Mouse (Mus musculus) erythroblast, adult 5-6 weeks (primary cell): ENCODE results near the gene Psmb9. TPM values are rescaled to one million over a fixed set of nuclear protein-coding genes. Genes with fewer than 3 reads are reported as not detected.

Experiments used
- ATAC-seq: replicated peaks from 2 replicates; pipeline ENCODE4 v1.8.0; 2016; ENCODE audit warnings: moderate number of reproducible peaks, mild to moderate bottlenecking, moderate TSS enrichment, inconsistent platforms; ENCODE audit not compliant: poor library complexity, low FRiP score, severe bottlenecking
- total RNA-seq, 2 experiments: library from RNA; stranded (forward) in 1 of 2; stranded (reverse) in 1 of 2; fragments of 150-400 nt in 1 of 2; fragments of 200-764, 138-1000 nt in 1 of 2; gene quantifications; 2 replicates each; pipeline versions ENCODE4 v1.2.3 to v1.2.4; 2015 to 2017; ENCODE audit warnings: low replicate concordance in 2 of 2

Psmb9 gene
- total RNA-seq, 2 experiments from 2014 or later, result 17.2 to 55.0 TPM

GRCm38 (mm10) chr17:34207456-34207855 lies 19.9 kb upstream of the Psmb9 start:
- ATAC-seq, result no peak

DNA sequence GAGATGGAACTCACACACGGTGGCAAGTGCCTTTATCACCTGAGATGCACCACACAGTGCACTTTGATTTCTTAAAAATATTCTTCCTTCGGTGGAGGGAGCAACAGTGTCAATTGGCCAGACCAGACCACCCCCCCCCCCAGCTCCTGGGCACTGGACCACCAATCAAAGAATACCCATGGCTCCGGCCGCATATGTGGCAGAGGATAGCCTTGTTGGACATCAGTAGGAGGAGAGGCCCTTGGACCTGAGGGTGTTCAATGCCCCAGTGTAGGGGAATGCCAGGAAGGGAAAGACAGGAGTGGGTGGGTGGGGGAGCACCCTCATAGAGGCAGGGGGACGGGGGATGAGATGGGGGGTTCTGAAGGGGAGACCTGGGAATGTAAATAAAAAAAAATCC lies 19.2 kb upstream of the Psmb9 start:
- no peak for ATAC-seq

GRCm38 (mm10) chr17:34205746-34206176 lies 18.2 kb upstream of the Psmb9 start:
- ATAC-seq, result peak; percentile 78

DNA sequence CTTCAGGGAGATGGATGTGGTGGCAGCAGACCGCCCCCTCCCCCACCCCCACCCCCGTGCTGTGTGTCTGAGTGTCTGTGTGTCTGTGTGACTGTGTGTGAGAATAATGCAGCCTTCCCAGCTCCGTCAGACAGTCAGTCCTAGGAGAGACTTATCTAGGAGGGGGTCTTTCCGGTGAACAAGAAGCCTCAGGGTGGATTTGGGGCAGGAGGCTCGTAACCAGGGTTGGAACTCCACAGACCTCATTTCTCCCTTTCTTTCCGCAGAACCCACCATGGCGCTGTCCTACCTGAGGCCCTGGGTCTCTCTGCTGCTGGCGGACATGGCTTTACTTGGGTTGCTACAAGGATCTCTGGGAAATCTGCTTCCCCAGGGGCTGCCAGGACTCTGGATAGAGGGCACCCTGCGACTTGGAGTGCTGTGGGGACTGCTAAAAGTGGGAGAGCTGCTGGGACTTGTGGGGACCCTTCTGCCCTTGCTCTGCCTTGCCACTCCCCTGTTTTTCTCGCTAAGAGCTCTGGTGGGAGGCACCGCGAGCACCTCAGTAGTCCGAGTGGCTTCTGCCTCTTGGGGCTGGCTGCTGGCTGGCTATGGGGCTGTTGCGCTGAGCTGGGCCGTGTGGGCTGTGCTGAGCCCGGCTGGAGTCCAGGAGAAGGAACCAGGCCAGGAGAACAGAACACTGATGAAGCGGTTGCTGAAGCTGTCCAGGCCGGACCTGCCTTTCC lies 17.6 kb upstream of the Psmb9 start:
- peak; percentile 45 for ATAC-seq

DNA sequence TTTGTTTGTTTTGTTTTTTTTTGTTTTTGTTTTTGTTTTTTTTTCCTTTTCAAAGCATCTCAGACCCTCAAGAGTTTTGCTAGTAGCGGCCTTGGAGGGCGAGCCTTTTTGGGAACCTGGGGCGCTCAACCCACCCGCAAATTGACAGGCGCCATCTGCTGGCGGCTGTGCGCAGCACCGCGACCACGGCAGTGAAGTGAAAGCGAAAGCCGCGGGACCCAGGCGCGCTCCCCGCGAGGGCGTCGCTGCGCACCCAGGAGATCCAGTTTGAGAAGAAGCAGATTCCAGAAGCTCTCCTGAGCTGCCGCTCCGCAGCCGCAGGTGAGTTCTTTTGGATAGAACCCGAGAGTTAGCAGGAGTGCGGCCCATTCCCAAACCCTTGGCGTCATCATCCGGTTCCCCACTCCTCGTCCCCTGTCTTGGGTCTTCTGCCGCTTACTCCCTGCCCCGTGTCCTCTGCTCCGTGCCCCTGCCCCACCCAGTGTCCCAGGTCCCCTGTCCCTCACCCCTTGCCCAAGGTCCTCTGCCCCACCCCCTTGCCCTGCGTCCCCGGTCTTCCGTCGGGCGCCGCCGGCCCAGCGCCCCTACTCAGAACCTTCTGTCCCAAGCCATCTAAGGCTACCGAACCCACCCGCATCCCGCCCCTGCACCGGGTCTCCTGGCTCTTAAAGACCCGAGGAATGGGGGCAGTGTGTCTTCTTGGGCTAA lies 16.9 kb upstream of the Psmb9 start:
- peak; percentile 81 for ATAC-seq

GRCm38 (mm10) chr17:34203444-34203843 lies 15.9 kb upstream of the Psmb9 start, which contains the start of gene Tap2:
Gene Tap2 (plus strand): TSS chr17:34203527.
- no peak for ATAC-seq

- ATAC-seq, result no peak
These were observed 15.3 kb upstream of the Psmb9 start for GRCm38 (mm10) chr17:34202760-34203442.

DNA sequence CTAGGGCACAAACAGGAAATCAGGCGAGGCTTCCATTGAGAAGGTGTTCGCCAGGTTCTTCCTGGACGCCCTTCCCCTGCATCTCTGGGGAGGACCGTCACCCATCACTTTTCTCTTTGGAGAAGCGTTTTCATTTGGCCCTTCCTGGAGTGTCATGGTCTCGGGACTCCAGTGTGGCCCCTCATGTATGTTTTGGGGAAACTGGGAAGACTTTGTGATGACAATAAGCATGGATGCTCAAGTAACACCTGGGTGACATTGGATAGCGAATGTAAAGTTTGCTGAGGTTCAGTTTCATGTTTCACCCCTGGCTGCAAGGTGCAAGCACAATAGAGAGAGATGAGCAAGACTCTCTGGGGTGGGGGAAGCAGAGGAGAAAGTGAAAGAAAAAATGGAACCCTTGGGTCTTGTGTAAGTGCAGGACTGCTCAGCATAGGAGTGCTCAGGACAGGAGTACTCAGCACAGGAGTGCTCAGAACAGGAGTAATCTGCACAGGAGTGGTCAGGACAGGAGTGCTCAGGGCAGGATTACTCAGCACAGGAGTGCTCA lies 14.0 kb upstream of the Psmb9 start:
- ATAC-seq, result no peak

GRCm38 (mm10) chr17:34200772-34201505 lies 13.4 kb upstream of the Psmb9 start:
- no peak for ATAC-seq

GRCm38 (mm10) chr17:34200047-34200446 lies 12.5 kb upstream of the Psmb9 start:
- no peak for ATAC-seq

- ATAC-seq, result no peak
These were observed 11.6 kb upstream of the Psmb9 start for GRCm38 (mm10) chr17:34199050-34199619.

DNA sequence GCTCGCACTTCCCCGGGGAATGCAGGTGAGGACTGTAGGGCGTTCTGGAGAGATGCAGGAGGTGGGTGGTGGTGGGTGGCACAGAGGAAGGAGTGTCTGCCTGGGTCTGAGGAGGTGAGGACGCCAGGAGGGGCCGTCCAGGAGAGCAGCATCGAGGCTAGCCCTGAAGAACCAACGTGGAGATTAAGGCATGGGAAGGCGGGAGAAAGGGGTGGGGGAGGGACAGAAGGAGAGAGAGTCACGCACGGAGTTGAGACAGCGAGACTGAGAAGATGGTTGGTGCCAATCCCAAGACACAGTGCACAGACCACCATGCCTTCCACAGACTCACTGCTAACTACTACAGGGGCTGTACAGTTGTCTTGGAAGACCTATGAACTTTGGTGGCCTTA lies 11.0 kb upstream of the Psmb9 start:
- ATAC-seq, result no peak

- ATAC-seq, result no peak
These were observed 10.4 kb upstream of the Psmb9 start for GRCm38 (mm10) chr17:34197904-34198520.

DNA sequence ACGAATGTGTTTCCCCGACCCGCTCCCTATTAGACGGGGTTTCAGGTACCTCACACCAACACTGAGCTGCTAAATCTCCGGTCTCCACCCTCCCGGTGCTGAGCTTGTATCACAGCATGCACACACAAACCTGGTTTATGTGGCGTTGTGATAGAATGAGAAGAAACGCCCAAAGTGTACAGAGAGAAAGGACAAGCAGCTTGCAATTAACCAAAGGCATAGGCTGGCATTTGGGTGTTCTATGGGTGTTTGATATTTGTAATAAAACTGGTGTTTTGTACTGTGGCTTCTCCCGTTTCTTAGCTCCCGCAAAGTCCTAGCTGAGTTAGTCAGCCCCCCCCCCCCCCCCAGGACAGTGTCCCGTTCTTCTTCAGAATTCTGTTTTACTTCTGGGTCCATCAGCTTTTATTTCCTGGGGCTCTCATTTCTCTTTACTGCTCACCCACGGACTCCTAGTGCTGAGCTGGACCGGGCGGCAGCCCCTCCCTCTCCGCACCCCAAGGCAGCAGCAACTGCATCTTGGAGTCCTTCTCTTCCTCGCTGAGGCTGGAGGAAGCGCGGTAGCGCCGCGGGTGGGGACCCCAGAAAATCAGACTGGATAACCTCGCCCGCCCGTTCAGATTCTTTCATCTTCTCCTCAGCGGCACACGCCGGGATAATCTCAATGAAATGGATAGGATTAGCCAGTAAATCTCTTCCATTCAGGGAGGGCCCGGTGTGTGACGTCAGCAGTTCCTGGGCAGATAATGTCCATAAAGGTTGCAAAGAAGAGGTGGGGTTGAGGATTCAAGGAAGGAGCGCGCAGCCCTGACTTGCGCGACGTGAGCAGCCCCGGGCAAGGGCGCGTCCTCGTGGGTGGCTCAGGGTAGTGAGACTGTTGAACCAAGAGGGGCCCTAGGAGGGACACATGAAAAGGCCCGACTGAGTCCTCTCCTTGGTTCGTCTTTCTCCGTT lies 9.7 kb upstream of the Psmb9 start, which contains the start of gene Psmb8:
Psmb8 (plus strand) TSS at position 781 of the 954 bp plus-strand sequence.
- ATAC-seq, result 0 out of 2 replicates have a peak, but pooled peaks have one; percentile 9

GRCm38 (mm10) chr17:34196491-34196890 lies 8.9 kb upstream of the Psmb9 start:
- no peak for ATAC-seq

- no peak for ATAC-seq
These were observed 7.2 kb upstream of the Psmb9 start for GRCm38 (mm10) chr17:34194723-34195122.

GRCm38 (mm10) chr17:34193468-34193867 lies 5.9 kb upstream of the Psmb9 start:
- ATAC-seq, result no peak

DNA sequence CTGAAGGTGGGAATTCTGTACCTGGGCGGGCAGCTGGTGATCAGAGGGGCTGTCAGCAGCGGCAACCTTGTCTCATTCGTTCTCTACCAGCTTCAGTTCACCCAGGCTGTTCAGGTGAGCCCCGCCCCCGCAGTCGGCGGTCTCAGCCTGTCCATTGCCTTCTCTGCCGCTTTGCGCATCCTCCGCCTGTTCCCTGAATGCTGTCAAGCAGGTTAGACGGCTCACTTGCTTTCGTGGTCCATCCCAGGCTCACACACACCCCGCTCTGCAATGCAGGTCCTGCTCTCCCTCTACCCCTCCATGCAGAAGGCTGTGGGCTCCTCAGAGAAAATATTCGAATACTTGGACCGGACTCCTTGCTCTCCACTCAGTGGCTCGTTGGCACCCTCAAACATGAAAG lies 5.3 kb upstream of the Psmb9 start:
- no peak for ATAC-seq
